Mouse (Mus musculus): Measurements from ENCODE around the gene Dap.

GRCm38 (mm10) chr15:31247035-31247434 is 22.9 kb downstream of the Dap start:
- no peak for TF ChIP-seq POLR2A (IDR thresholded peaks at IDR 0.05; ENCODE audit: extremely low read depth, insufficient read depth, low read length)
- no peak for TF ChIP-seq CTCF (IDR thresholded peaks at IDR 0.05; ENCODE audit: low read depth, low read length)

Data from liver, adult 2 months (tissue).